Mouse (Mus musculus): Measurements from ENCODE around the gene Itga9. TPM values are rescaled to one million over a fixed set of nuclear protein-coding genes. Genes with fewer than 3 reads are reported as not detected.

Gene Itga9
- total RNA-seq, 4 experiments from 2014 or later: 4.7 to 5.8 (median 5.1) TPM

DNA sequence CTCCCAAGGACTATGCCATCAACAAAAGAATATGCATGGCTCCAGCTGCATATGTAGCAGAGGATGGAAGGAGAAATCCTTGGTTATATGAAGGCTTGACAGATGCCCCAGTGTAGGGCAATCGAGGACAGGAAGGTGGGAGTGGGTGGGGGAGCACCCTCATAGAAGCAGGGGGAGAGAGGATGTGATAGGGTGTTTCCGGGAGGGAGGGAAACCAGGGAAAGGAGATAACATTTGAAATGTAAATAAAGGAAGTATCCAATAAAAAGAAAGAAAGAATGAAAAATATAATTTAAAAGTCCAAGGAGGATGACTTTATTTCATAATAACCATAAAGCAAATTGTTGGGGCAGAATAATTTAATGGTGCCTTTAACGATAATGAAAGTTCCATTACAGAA, 307.1 kb downstream of the Itga9 start:
- DNase-seq (ENCODE audit: low spot score in 2 of 2): no peak

DNA sequence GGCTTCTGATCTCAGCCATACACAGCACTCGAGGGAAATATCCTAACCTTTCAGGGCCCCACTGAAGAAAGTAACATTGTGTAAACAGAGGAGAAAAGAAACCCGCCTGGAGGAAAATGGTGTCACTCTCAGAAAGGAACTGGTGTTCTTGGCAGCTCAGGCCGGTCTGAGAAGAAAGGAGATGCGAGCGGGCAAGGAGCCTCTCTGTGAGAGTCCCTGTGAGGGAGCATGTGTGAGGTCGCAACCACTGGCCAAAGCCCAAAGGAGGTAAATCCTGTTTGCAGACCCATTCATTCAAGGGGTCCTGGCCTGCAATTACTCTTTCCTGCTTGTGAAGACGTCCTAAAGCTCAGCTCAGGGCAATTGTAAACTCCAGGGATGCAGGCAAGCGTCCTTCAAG, 308.1 kb downstream of the Itga9 start:
- DNase-seq (ENCODE audit: low spot score in 2 of 2): no peak

DNA sequence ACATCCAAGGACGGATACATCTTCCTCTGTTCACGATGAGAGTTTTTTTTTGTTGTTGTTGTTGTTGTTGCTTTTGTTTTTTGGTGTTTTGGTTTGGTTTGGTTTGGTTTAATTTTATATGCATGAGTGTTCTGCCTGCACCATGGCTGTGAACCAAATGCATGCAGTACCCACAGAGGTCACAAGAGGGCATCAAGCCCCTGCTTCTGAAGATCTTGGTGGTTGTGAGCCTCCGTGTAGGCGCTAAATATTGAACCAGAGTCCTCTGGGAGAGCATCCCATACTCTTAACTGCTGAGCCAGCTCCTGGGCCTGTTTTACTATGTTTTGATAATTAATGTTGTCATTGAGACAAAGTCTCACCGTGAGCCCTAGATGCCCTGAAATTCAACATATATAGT, 308.8 kb downstream of the Itga9 start:
- no peak for DNase-seq (ENCODE audit: low spot score in 2 of 2)

DNA sequence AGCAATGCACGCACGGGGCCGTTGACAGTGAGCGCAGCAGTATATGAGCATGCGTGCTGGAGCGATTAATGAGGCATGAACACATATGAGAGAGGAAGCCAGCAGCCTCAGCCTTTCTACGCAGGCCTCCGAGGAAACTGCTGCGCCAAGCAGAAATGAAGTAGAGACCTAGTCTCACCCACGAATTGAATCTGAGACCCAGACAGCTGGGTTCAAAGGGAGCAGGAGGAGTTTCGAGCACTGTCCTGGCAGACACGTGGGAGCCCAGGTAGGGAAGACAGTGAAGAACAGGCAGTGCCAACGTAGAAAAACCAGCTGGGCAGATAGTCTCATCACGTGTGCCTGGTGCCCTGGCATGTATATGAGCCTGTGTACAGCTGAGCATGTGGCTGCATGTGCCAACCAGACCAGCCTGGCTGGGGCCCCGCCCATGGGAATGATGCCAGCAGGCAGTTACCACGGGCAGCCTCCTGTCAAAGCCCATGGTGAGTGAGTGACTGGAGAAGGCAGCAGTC, 313.2 kb downstream of the Itga9 start:
- DNase-seq (ENCODE audit: low spot score in 2 of 2): peak in 1 of 2 experiments; percentile 45

DNA sequence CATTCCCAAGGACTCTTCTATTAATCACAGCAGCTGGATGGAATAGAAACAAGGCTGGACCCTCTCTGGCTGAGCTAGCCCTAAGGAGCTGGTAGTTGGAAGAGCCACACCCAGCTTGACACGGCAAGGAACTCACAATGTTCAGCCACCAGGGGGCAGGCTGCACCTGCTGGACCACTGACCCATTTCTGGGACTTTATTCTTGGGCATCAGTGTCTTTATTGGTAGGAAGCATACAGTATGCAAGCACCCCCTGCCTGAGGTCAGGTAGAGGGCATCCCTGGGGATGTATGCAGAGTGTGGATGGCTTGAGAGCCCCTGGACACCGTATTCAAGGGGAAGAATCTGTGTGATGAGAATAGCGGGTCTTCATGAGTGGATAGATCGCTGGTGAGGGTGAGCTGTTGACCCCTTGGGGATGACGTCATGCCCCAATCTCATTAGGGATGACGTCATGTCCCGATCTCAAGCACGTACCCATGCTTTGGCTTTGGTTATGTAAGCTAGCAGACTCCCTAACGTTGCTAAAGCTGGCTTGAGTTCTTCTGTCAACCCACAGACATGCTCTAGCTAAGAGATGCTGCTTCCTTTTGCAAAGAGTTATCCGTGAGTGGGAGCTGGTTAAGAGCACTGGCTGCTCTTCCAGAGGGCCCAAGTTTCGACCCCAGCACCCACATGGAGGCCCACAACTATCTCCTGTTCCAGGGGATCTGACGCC, 314.5 kb downstream of the Itga9 start:
- DNase-seq (ENCODE audit: low spot score in 2 of 2): peak; percentile 65 to 84

DNA sequence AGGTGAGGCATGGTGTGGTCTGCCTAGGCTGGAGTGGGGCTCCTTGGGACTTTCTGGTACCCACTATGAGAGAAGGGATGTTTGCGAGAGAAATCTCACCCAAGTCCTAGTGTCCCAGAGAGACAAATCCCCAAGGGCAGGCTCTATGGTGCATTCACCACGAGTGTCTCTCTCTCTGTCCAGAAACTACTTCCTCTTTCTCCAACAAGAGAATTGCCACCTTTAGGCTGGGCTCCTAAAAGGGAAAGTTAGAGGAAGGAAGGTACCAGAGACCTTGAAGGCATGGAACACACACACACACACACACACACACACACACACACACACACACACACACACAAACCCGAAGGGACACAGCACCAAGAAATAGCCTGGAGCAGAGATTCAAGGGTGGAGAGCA, 315.4 kb downstream of the Itga9 start:
- no peak for DNase-seq (ENCODE audit: low spot score in 2 of 2)

DNA sequence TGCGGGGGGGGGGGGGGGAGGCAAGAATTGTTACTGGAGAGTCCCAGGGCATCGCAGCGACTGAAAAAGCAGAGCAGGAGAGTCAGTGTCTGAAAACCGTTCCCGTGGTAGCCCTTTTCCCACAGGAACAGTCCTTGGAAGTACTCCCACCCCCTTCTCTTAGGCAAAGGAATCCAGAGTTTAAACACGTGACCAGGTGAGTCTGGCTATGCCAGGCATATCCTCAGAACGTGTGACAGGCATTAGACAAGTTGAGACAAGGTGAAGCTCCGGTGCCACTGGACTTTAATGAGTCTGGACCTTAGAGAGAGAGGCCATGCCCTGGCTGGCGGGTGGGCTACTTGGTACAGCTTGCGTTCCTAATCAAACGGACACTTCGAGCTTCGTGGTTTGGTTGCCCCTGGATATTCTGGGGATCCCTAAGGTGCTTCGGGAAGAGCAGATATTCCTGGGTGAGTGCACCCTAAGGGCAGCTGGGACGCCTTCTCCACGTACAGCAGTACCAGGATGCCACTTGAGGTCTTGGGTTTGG, 318.1 kb downstream of the Itga9 start:
- DNase-seq (ENCODE audit: low spot score in 2 of 2): no peak

DNA sequence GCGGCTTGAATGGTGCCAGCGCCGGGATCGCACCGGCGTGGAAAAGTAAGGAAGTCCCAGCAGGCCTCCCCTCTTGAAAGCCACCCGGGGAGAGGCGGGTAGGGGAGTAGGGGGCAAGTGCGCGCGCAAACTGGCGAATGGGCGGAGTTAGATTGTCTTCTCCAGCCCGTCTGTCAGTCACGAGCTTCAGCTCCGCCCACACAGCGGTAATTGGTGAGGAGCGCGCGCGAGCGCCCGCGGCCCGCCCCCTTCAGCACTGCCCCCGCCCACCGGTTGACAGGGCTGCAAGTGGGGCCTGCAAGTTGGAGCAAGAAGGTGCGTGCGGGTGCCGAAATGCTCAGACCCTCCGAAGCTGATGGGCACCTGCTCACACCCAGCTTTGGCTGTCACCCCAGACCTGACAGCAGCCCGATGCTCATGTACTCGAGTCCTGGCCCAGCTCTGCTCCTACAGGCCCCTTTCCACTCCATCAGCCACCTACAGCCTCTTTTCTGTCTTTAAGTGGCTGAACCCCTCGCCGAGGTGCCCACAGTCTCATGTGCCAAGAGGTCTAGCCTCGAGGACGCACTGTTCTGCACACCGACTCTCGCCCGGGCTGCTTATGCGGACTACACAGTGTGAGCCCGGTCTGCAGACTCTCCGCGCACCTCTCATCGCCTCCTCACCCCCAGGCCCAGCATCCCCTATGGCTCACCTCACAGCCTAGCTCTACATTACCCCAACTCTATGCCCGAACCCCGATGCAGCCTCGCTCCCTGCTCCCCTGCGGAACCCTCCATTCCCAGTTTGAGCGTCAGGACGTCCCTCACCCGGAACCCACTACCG, 319.0 kb downstream of the Itga9 start:
- DNase-seq (ENCODE audit: low spot score in 2 of 2): peak; percentile 92

DNA sequence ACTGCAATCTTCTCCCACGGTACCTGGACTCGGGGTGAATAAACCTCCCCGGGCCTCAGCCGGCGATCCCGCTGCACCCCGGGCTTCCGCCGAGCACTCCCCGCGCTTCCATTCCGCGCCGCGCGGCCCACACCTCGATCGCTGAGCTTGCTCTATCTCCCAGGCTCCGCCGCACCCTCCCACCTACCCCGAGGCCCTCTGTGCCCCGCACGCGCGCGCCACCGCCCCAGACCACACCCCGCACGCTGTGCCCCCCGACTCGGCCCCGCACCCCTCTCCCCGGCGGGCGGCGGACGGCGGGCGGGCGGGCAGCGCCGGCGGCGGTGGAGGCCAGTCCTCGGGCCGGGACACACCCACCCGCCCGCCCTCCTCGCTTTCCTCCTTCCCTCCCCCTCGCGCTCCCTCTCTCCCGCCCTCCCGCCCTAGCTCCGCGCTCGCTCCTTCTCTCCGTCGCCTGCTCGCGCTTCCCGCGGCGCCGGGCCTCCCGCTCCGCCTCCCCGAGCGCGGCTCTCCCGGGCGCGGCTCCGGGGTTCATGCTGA, 319.7 kb downstream of the Itga9 start, which contains the start of gene Ctdspl:
Ctdspl (plus strand) TSS at position 343 of the 540 bp plus-strand sequence.
- peak in 1 of 2 experiments; percentile 49 for DNase-seq (ENCODE audit: low spot score in 2 of 2)

DNA sequence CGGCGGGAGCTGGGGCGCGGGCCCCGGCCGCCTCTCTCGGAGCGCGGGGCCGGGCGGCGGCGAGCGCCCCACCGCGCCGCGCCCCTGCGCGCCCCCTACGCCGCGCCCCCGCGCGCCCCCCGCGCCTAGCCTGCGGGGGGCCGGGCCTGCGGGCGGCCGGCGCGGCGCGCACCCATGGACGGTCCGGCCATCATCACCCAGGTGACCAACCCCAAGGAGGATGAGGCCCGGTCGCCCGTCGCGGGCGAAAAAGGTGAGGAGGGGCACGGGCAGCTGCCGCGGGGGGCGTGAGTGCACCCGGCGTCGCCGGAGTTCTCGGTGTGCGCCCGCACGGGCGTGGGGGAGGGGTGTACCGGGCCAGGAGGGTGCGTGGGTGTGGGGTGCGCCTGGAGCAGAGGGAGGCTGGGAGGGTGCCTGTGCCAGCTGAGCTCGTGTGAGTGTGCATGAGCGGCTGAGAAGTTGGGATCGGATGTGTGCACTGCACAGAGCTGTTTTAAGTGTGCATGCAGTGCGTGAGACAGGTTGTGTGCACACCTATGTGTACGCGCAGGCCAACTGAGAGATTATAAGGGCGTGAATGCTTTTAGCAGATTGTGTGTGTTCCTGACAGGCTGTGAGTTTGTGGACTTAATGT, 320.3 kb downstream of the Itga9 start:
- DNase-seq (ENCODE audit: low spot score in 2 of 2): peak; percentile 68 to 73

DNA sequence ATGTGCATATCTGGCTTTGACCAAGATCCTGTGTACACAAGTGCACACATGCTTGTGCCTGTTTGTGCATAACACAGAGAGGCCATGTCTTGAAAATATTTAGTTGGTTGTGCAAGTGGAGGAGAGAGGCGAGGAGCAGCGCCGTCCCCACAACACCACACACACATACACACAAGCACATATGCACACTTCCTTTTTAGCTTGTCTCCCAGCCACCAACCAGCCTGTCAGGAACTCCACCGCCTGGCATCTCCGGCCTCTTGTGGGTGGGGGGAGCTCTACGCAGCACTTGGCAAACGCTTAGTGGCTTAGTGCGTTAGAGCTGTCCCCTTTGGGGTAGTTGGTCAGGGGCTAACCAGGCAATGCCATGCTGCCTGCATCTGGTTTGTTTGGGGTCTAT, 321.0 kb downstream of the Itga9 start:
- DNase-seq (ENCODE audit: low spot score in 2 of 2): peak in 1 of 2 experiments; percentile 41

DNA sequence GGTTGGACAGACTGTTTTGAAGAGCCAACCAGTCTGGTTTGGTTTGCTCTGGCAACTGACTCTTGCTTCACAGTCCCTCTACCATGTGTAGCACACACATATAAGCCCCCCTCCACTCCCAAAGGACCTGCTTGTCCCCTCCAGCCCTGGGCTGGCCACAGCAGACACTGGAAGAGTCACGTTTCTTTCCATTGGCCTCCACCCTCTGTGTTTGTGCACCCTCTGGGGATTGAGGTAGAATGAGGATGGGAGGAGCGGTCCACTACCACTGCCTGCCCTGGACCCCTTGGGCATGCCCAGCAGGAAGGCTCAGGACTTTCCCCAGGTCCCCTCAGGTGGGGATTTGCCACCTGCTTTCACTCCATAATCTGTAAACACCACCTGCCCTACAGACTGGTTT, 321.5 kb downstream of the Itga9 start:
- no peak for DNase-seq (ENCODE audit: low spot score in 2 of 2)

DNA sequence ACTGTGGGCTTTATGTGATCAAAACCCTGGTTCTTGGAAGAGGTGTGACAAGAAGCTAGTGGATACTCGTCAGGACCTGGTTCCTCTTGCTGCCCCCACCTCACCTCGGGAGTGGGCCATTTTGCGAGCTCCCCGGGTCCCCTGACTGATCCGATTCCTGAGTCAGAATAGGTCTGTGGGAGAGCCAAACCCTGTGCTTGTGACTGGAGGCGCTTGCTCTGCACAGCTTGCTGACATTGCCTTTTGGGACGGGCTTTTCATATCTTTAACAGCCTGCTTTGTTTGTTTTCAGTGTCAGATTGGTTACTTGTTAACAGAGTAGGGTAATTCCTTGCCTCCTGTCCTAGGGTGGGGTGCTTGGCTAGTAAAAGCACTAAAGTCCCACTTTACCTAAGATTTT, 322.2 kb downstream of the Itga9 start:
- no peak for DNase-seq (ENCODE audit: low spot score in 2 of 2)

DNA sequence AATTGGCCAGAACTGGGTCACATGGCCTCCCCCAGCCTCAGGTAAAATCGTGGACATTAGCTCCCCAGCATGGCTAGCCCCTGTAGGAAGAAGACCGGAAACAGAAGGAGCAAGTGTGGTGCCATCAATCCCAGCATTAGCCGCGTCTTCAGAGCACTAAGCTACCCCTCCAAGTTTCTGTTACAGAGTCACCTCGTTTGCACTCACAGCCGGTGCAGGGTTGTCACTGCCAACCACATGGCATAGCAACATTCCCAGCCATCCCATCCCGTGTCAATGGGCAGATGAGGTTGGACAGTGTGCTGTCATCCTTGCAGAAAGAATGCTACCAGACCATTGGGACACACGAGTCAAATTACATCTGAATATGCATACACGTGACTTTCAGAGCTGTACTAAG, 324.1 kb downstream of the Itga9 start:
- no peak for DNase-seq (ENCODE audit: low spot score in 2 of 2)

DNA sequence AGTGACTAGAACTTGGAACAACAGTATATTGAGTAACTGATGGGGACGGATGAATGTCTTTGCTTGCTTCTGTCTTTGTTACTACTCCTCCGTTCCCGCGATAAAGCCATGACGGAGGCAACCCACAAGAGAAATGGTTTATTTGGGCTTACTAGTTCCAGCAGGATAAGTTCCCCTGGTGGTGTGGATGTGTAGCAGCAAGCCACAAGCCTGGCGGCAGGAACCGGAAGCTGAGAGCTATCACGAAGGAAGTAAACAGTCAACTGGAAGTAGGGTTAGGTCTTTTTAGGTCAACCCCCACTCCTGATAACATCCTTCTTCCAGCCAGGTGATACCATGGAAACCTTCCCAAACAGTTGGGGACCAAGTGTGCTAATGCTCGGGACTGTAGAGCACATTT, 327.3 kb downstream of the Itga9 start:
- DNase-seq (ENCODE audit: low spot score in 2 of 2): no peak

DNA sequence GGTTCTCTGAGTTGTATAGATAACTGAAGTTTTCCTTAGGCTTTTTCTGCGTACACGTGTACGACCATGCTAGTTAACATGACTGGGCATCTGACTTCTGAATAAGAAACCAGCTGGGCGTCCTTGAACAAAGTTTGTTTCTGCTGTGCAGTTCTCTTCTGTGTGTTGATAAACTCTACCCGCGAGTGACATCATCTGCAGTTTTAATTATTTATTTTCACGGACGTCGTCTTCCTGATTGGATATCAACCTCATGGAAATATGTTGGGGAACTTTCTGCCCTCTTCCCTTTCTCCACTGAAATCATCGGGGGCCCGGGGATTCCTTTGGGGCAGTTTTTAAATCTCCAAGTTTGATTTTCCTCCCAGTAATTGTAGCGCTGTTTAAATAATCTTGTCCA, 327.8 kb downstream of the Itga9 start:
- DNase-seq (ENCODE audit: low spot score in 2 of 2): no peak

DNA sequence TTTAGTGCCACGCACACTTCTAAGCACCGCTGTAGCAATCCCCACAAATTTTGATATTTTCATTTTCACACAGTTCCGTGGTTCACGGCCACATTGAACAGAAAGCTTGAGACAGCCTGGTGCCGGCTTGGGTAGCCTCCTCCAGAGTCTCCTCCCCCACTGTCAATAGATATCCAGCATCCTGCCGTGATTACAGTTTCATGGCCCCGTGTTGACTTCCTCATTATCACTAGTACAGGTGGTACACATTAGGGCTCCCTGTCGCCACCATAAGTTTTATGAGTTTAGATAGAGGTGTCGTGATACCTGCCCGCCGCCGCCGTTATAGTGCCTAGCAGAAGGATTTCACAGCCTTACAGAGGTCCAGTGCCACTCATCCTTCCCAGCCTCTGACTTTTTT, 328.6 kb downstream of the Itga9 start:
- no peak for DNase-seq (ENCODE audit: low spot score in 2 of 2)

DNA sequence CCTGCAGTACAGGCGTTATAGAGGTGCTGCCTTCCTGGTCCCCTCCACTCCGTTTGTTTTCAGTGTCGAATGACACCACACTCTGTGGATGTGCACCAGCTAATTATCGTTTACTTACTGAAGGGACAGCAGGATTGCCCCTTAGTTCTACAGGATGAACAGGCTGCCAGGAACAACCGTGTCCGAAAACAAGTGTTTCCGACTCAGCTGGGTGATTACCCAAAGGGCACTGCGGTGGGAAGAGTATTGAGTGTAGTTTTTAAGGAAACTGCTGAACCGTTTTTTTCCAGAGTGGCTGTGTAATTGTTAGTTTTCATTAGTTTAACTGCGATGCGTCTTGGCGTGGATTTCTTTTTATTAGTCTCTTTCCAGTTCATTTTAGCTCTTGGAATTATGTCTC, 329.6 kb downstream of the Itga9 start:
- no peak for DNase-seq (ENCODE audit: low spot score in 2 of 2)

DNA sequence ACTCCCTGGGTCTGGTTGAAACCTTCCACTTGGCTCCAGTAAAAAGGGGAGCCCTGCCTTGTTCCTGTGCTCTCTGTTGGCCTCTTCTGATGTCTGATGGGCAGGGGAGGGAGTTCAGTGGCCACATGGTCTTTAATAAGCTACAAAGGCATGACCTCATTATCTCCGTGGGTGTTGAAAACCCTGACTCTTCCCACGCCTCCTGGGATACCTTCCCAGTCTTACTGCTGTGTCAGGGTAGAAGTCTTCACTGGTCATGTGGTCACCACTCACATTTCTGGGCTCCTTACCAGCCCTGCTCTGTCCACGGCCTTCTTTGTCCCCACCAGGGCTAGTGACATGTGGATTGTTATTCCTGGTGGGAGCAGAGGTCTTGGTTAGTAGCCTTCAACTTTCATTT, 331.0 kb downstream of the Itga9 start:
- DNase-seq (ENCODE audit: low spot score in 2 of 2): no peak

DNA sequence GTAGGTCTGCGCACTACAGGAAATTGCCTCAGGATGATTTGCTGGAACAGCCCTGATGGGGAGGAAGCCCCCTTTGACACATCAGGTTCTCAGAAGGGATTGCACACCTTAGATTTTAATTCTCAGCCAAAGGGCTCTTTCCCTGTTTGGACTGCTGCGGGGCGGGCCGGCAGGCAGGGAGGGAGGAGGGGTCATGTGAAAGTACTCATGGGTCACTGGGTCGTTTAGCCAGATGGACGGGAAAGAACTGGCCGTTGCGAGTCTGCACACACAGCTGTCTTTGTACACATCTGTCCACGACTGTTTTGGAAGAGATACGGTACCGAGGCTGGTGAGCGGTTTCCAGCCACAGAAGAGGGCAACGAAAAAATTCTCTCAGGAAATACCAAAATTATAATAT, 332.9 kb downstream of the Itga9 start:
- no peak for DNase-seq (ENCODE audit: low spot score in 2 of 2)

DNA sequence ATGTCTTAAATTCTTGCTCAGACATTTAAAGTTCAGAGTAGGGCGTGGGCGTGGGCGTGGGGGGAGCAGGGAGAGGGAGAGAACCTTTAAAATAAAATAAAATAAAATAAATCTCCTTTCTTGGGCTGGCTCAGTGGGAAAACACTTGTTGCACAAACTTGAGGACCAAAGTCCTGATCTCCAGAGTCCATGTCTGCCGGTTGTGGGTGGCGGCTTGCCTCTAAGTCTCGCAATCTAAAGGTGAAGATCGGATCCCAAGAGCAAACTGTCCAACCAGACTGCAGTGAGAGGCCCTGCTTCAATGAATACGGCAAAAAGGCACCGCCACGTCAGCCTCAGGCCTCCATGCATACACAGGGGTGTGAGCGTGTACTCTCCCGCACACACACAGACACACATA, 333.3 kb downstream of the Itga9 start:
- no peak for DNase-seq (ENCODE audit: low spot score in 2 of 2)

All from layer of hippocampus, adult 8-10 months (tissue).